Mouse (Mus musculus): ENCODE results near the gene Utp14a.
"Not testable (repeated sequence)": the region's sequence is repeated elsewhere in the genome, so short reads cannot be mapped to it uniquely, and the experiment has no call there.

Utp14a gene

DNA sequence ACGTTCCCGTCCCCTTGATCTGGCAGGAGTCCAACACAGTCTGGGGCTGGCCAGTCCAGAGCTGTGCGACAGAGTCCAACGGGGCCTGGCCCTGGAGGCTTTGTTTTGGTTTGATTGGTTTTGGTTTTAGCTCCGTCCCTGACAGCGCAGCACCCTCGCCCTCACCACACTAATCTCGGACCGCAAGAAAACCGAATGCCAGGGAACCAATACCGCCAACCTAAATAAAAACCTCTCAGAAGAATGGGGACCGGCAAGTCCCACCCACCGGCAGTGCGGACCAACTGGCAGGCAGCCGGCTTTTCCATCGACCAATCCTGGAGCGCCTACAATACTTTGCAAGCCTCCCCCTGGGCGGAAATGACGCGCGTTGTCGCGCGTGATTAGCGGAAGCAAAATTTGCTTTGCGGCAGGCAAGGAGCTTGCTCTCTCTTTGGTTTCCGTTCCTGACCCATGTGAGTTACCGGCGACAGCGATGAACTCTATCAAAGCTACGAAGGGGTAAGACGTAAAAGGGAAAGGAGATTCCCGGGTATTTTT is at the start of gene Utp14a:
Utp14a (plus strand) TSS at position 395 of the 540 bp plus-strand sequence.
- peak; percentile 99 for ATAC-seq (ENCODE audit: low TSS enrichment)

- peak; percentile 28; the same call in 1 of the 2 replicates for ATAC-seq (ENCODE audit: low TSS enrichment)
These were observed 48.7 kb upstream of the Utp14a start for GRCm38 (mm10) chrX:48207761-48208487.

- peak; percentile 98 for ATAC-seq (ENCODE audit: low TSS enrichment)
These were observed 48.0 kb upstream of the Utp14a start, which contains the start of gene Zdhhc9 for GRCm38 (mm10) chrX:48208519-48209185. TSS of gene Zdhhc9 (minus strand) at chrX:48208878.

GRCm38 (mm10) chrX:48209746-48210145 is 46.9 kb upstream of the Utp14a start:
- not testable (repeated sequence) for ATAC-seq (ENCODE audit: low TSS enrichment)

DNA sequence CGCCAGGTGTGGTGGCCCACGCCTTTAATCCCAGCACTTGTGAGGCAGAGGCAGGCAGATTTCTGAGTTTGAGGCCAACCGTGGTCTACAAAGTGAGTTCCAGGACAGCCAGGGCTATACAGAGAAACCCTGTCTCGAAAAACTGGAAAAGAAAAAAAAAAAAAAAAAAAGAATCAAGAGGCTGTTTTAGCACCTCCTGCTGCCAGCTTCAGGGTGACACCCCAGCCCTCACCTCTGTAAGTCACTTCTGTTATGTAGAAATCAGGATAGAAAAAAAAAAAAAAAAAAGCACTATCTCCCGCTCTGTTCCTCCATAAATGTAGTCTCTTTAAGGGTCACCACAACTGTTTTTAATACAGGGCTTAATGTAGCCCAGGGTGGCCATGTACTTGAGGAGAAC is 37.2 kb upstream of the Utp14a start:
- no peak for ATAC-seq (ENCODE audit: low TSS enrichment)

DNA sequence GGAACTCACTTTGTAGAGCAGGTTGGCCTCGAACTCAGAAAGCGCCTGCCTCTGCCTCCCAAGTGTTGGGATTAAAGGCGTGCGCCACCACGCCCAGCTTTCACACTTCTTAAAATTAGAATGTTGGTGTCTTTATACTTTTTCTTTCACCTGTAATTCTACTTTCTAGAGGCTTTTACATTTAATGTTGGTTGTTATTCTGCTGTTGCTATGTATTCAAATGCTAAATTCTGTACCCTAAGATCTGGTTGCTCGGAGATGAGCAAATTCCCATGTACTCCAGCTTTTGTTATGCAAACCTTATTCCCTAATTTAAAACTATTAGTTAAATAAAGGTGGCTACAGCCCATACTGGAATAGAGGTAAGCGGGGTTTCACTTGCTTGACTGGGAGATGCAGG is 34.0 kb upstream of the Utp14a start:
- ATAC-seq (ENCODE audit: low TSS enrichment), result no peak

DNA sequence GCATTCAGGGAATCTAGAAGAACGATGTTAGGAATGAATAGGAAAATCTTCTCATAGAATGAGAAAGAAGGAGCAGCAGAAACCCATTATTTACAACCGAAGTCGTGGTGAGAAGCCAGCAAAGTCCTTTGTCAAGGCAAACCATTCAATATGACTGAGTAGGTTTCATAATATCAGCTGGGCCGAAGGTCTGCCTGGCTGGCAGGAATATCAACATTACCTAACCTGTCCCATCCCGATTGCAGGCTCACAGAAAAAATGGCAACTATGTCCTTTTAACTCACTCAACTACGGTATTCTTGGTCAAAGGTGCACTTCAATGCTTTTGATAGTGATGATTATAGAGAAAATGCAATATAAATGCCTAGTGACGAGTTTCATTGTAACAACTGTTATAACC is 30.4 kb upstream of the Utp14a start:
- no peak for ATAC-seq (ENCODE audit: low TSS enrichment)

GRCm38 (mm10) chrX:48234417-48234816 is 22.2 kb upstream of the Utp14a start:
- no peak for ATAC-seq (ENCODE audit: low TSS enrichment)

- peak; percentile 61 for ATAC-seq (ENCODE audit: low TSS enrichment)
These were observed 733 bp upstream of the Utp14a start for GRCm38 (mm10) chrX:48255830-48256428.

GRCm38 (mm10) chrX:48257011-48257410 is 349 bp downstream of the Utp14a start:
- ATAC-seq (ENCODE audit: low TSS enrichment), result no peak

- ATAC-seq (ENCODE audit: low TSS enrichment), result no peak
These were observed 15.0 kb downstream of the Utp14a start for GRCm38 (mm10) chrX:48271671-48272070.

GRCm38 (mm10) chrX:48274634-48275033 is 18.0 kb downstream of the Utp14a start:
- no peak for ATAC-seq (ENCODE audit: low TSS enrichment)

- peak; percentile 38; the same call in 1 of the 2 replicates for ATAC-seq (ENCODE audit: low TSS enrichment)
These were observed 21.4 kb downstream of the Utp14a start for GRCm38 (mm10) chrX:48278103-48278502.

DNA sequence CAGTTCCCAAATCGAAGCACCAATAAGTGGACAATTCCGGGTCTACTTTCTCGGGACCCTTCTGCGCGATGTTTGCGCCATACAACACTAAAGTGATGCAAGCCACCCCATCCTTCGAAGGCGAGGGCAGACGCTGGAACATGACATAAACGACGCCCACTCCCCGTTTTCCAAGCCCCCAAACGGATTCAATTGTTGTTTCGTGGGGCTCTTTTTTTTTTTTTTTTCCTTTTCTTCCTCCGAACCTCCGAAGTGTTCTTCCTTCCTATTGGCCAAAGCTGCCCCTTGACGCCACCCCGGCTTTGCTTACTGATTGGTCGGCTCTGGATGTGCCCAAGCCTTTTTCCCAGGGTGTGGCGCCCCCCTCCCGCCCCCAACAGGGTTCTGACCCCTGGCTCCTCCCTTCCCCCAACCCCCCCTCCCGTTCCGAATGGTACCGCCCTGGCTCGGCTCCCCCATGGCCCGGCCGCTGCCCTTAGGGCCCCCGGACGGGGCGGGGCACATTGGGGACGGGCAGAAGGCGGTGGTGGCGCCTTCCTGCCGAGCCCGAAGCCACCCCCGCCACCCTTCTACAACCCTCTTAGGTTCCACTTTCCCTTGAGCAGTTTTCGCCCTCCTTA is 27.8 kb downstream of the Utp14a start:
- ATAC-seq (ENCODE audit: low TSS enrichment), result peak; percentile 87

DNA sequence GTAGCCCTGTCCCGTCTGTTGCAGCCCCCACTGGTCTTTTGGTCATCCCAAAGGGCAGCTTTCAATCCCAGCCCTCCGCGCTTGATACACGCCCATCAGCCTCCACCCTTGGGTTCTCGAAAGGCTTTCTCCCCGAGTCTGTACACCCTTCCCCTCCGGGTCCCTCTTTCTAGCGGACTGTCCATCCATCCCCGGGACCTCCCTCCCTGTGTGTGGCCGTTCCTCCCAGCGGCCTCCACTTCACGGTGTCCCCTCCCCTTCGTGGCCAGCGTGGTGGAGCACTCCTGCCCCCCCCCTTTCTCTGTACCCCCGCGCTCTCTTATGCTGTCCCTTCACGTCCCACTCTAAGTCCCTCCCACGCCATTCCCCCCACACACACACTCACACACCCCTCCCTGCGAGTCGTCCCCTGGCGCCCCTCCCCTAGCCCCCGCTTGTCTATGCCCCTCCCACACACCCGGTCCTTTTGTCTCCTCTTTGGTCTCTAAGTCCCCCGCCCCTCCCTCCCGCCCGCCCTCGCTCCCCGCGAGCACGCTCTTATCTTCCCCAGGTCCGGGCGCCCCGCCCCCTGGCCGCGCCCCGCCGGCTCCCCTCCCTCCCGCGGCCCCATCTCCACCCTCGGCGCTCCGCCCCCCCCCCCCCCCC is 28.5 kb downstream of the Utp14a start:
- peak; percentile 68 for ATAC-seq (ENCODE audit: low TSS enrichment)

GRCm38 (mm10) chrX:48285651-48286021 is 29.0 kb downstream of the Utp14a start:
- ATAC-seq (ENCODE audit: low TSS enrichment), result peak; percentile 11; the same call in 1 of the 2 replicates

GRCm38 (mm10) chrX:48286488-48286887 is 29.8 kb downstream of the Utp14a start:
- no peak for ATAC-seq (ENCODE audit: low TSS enrichment)

GRCm38 (mm10) chrX:48288008-48288407 is 31.3 kb downstream of the Utp14a start:
- ATAC-seq (ENCODE audit: low TSS enrichment), result no peak

- no peak for ATAC-seq (ENCODE audit: low TSS enrichment)
These were observed 34.8 kb downstream of the Utp14a start for GRCm38 (mm10) chrX:48291413-48291812.

GRCm38 (mm10) chrX:48305356-48305755 is 48.7 kb downstream of the Utp14a start:
- no peak for ATAC-seq (ENCODE audit: low TSS enrichment)

GRCm38 (mm10) chrX:48310706-48311517 is 54.2 kb downstream of the Utp14a start:
- no peak for ATAC-seq (ENCODE audit: low TSS enrichment)
